In the genomic region with DNA sequence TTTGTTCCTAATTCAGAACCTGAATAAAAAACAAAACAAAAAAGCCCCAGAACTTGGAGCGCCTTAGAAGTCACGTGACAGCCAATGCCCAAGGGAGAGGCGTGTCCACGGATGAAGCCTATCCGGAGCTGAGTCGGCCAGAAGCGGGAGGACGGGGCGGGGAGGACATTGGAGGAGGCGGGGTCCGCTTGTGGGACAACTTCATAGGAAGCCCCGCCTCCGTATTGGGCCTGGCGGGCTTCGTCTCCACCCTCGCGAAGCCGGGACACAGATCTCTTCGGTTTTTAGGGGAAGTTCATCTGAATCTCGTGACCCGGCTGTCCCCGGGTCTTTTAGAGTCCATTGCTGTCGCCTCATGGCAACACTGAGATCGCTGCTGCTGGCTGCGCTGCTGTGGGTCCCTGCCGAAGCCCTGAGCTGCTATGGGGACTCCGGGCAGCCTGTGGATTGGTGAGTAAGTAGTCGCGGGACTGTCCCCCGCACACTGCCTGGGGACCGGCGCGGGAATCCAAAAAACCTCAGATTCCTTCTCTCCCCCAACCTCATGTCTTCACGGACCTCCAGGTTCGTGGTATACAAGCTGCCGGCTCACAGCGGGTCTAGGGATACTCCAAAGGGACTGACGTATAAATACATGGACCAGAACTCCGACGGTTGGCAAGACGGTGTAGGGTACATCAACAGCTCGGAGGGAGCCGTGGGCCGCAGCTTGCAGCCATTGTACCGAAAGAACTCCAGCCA, we compare ENCODE assay signal across 8 mouse cellular contexts. TPM values are rescaled to one million over a fixed set of nuclear protein-coding genes. Genes with fewer than 3 reads are reported as not detected.
DNase-seq lines count a peak whose midpoint lies in the region; ATAC-seq lines count a peak whose summit lies in the region.

Gene Dnase2a, plus strand, starts transcription at position 140 of the 741 bp plus-strand sequence.

- H3K36me3 ChIP-seq in embryonic facial prominence, embryonic 15.5 days: no peaks in the 10 kb centered on the region
- 0 out of 2 replicates have a peak, but pooled peaks cover 3% of the 10 kb centered on the region for H3K36me3 ChIP-seq in limb, embryonic 15.5 days

- DNase-seq in 3134 (ENCODE audit: extremely low read depth, insufficient read length, low spot score): peak; percentile 94
- DNase-seq in adrenal gland, postnatal 36 days: peak; percentile 97 to 99
- DNase-seq in heart, adult 8-10 months (ENCODE audit: low spot score): peak; percentile 98
- DNase-seq in kidney, adult 9 months: peak; percentile 98
- DNase-seq in monocyte, adult 2 months (ENCODE audit: low read depth in 1 of 2, low spot score in 2 of 2): peak; percentile 96 to 98
- peak; percentile 99 for DNase-seq in spleen, postnatal 36 days (ENCODE audit: low spot score in 2 of 2)

- peaks cover 27% of the 10 kb centered on the region for H3K27me3 ChIP-seq in embryonic facial prominence, embryonic 15.5 days
- H3K27me3 ChIP-seq in limb, embryonic 15.5 days: peaks cover 35% of the 10 kb centered on the region

- H3K27ac ChIP-seq in embryonic facial prominence, embryonic 15.5 days (replicated peaks): peak within 1 kb of the TSS; percentile 71
- peak within 1 kb of the TSS; percentile 35 for H3K27ac ChIP-seq in limb, embryonic 15.5 days

- peak within 1 kb of the TSS; percentile 71 for H3K4me2 ChIP-seq in embryonic facial prominence, embryonic 15.5 days (replicated peaks)
- H3K4me2 ChIP-seq in limb, embryonic 15.5 days: peak within 1 kb of the TSS; percentile 71

- peak within 1 kb of the TSS; percentile 44 for H3K9ac ChIP-seq in embryonic facial prominence, embryonic 15.5 days
- peak within 1 kb of the TSS; percentile 48 for H3K9ac ChIP-seq in limb, embryonic 15.5 days

- peaks cover 34% of the 10 kb centered on the region for H3K4me1 ChIP-seq in embryonic facial prominence, embryonic 15.5 days
- peaks cover 31% of the 10 kb centered on the region for H3K4me1 ChIP-seq in limb, embryonic 15.5 days

- ATAC-seq in embryonic facial prominence, embryonic 15.5 days (ENCODE audit: insufficient number of reproducible peaks, low FRiP score, low TSS enrichment, low read depth): peak; percentile 93
- ATAC-seq in limb, embryonic 15.5 days (ENCODE audit: insufficient number of reproducible peaks, low FRiP score, low TSS enrichment, low read depth): peak; percentile 92

- no peaks in the 10 kb centered on the region for H3K9me3 ChIP-seq in embryonic facial prominence, embryonic 15.5 days (replicated peaks)
- H3K9me3 ChIP-seq in limb, embryonic 15.5 days: no peaks in the 10 kb centered on the region

- H3K4me3 ChIP-seq in embryonic facial prominence, embryonic 15.5 days (replicated peaks): peak within 1 kb of the TSS; percentile 62
- H3K4me3 ChIP-seq in limb, embryonic 15.5 days: peak within 1 kb of the TSS; percentile 55

- under 1% methylated on average over 45 of the region's 45 CpGs for WGBS in embryonic facial prominence, embryonic 15.5 days
- under 1% methylated on average over 45 of the region's 45 CpGs for WGBS in limb, embryonic 15.5 days

RNA-seq across cellular contexts. Expression of gene Dnase2a, which starts in this region (rescaled TPM):
- total RNA-seq in adrenal gland, postnatal 36 days (2021): 10 to 100 TPM in 1 of 2 experiments, 1 to 10 TPM in 1; 9.5 to 10.3 TPM
- polyA plus RNA-seq in embryonic facial prominence, embryonic 15.5 days (2015; fragmentation: Nextera tagmentation; extraction: Ambion mirVana): 20.0 and 22.4 TPM in 2 replicates
- total RNA-seq in heart, adult 8-10 months (2022): 10 to 100 TPM in 3 of 4 experiments, 1 to 10 TPM in 1; 7.9 to 15.7 (median 12.3) TPM
- 19.2 and 22.1 TPM in 2 replicates for polyA plus RNA-seq in limb, embryonic 15.5 days (2015; fragmentation: Nextera tagmentation; extraction: Ambion mirVana)

Comparison
In these comparisons a context has a peak if more than half of its experiments do, and no peak if none do; other contexts are left out.
1. Peak in every context shown above with its lines: DNase-seq, ATAC-seq, H3K4me3 ChIP-seq and H3K27ac ChIP-seq.